Mouse (Mus musculus) urinary bladder, postnatal 36 days (tissue): ENCODE measurements around the gene Dmp1.

Experiments used
- DNase-seq, 2 experiments: peaks; one replicate each; pipeline ENCODE4 v3.0.0; 2022; ENCODE audit warnings: low spot score in 2 of 2, mixed read lengths in 1 of 2

Dmp1 gene

GRCm38 (mm10) chr5:104261908-104262461 lies 59.6 kb downstream of the Dmp1 start:
- DNase-seq, result no peak

- DNase-seq, result no peak
Observed at GRCm38 (mm10) chr5:104263014-104263776, 60.8 kb downstream of the Dmp1 start.
